Comparison of ENCODE assay signal across 18 mouse cellular contexts in genomic region chr10:69828770-69829169, GRCm38 (mm10).
DNase-seq lines count a peak whose midpoint lies in the region; ATAC-seq and TF ChIP-seq lines count a peak whose summit lies in the region.
"Had no signal": no experiment of that assay in that cellular context is flagged by ENCODE, and none has a peak within 500 bp of the region (broad histone marks: within the 10 kb centered on the region; RNA-seq: fewer than 3 reads in every experiment).

No protein-coding gene starts in this region.

- ATAC-seq in hindbrain, embryonic 13.5 days (ENCODE audit: low FRiP score), result no peak
- ATAC-seq in hindbrain, embryonic 16.5 days, result no peak
- peak; percentile 67 for ATAC-seq in liver, postnatal 0 days
- no peak for ATAC-seq in liver, embryonic 12.5 days
- ATAC-seq in heart, embryonic 13.5 days (ENCODE audit: extremely low read depth, insufficient number of reproducible peaks, low FRiP score, low TSS enrichment), result no peak
- ATAC-seq: forebrain, embryonic 15.5 days; midbrain, embryonic 16.5 days had no signal

- no peaks in the 10 kb centered on the region for H3K9me3 ChIP-seq in hindbrain, embryonic 13.5 days
- no peaks in the 10 kb centered on the region for H3K9me3 ChIP-seq in hindbrain, embryonic 16.5 days (ENCODE audit: control insufficient read depth, low read length)
- H3K9me3 ChIP-seq in liver, postnatal 0 days (ENCODE audit: low read length), result no peaks in the 10 kb centered on the region
- H3K9me3 ChIP-seq in liver, embryonic 12.5 days (replicated peaks), result no peaks in the 10 kb centered on the region
- H3K9me3 ChIP-seq in heart, embryonic 13.5 days, result no peaks in the 10 kb centered on the region
- H3K9me3 ChIP-seq: forebrain, embryonic 15.5 days; hindbrain, embryonic 12.5 days; limb, embryonic 12.5 days; liver, embryonic 13.5 days had no signal

- no peak for TF ChIP-seq CTCF in liver, postnatal 0 days (IDR thresholded peaks at IDR 0.05; ENCODE audit: low read depth)

- WGBS in hindbrain, embryonic 13.5 days, result 72% methylated on average over 2 of the region's 2 CpGs
- WGBS in hindbrain, embryonic 16.5 days, result 74% methylated on average over 2 of the region's 2 CpGs
- WGBS in liver, postnatal 0 days (ENCODE audit: insufficient replicate concordance), result 54% methylated on average over 2 of the region's 2 CpGs
- 41% methylated on average over 2 of the region's 2 CpGs for WGBS in liver, embryonic 12.5 days (ENCODE audit: insufficient replicate concordance)
- WGBS in heart, embryonic 13.5 days, result 23% methylated on average over 2 of the region's 2 CpGs

- TF ChIP-seq EP300 in liver, postnatal 0 days (IDR thresholded peaks at IDR 0.05; ENCODE audit: low read depth), result no peak

- DNase-seq in liver, postnatal 0 days, result peak; percentile 23
- DNase-seq in heart, postnatal 4 days, result peak; percentile 45
- DNase-seq in retina, postnatal 1 day, result no peak
- DNase-seq: B cell, adult 2 months; cerebellum, adult 18-20 months; cerebellum, postnatal 25 days; embryo, embryonic 11 days; liver, embryonic 13.5 days; right cerebral cortex, postnatal 4 days; thymus, adult 2 months had no signal

- 0 out of 2 replicates have a peak overlapping the region, but pooled peaks have one; percentile 3 for H3K27ac ChIP-seq in hindbrain, embryonic 13.5 days
- H3K27ac ChIP-seq in hindbrain, embryonic 16.5 days (ENCODE audit: low read depth, low read length), result no peak overlapping the region
- no peak overlapping the region for H3K27ac ChIP-seq in liver, postnatal 0 days (ENCODE audit: low read depth)
- no peak overlapping the region for H3K27ac ChIP-seq in liver, embryonic 12.5 days
- peak overlapping the region; percentile 81 for H3K27ac ChIP-seq in heart, embryonic 13.5 days (replicated peaks)
- H3K27ac ChIP-seq: forebrain, embryonic 15.5 days; hindbrain, embryonic 12.5 days; limb, embryonic 12.5 days; liver, embryonic 13.5 days had no signal

- peaks cover 29% of the 10 kb centered on the region for H3K36me3 ChIP-seq in hindbrain, embryonic 13.5 days
- H3K36me3 ChIP-seq in hindbrain, embryonic 16.5 days (ENCODE audit: control insufficient read depth, insufficient read depth, low read length), result no peaks in the 10 kb centered on the region
- H3K36me3 ChIP-seq in liver, postnatal 0 days (replicated peaks; ENCODE audit: insufficient read depth, low read length), result no peaks in the 10 kb centered on the region
- no peaks in the 10 kb centered on the region for H3K36me3 ChIP-seq in liver, embryonic 12.5 days
- peaks cover 29% of the 10 kb centered on the region for H3K36me3 ChIP-seq in heart, embryonic 13.5 days
- H3K36me3 ChIP-seq: forebrain, embryonic 15.5 days; limb, embryonic 12.5 days; liver, embryonic 13.5 days had no signal

- no peak overlapping the region for H3K9ac ChIP-seq in hindbrain, embryonic 13.5 days
- no peak overlapping the region for H3K9ac ChIP-seq in hindbrain, embryonic 16.5 days (ENCODE audit: low read depth, low read length)
- H3K9ac ChIP-seq in liver, postnatal 0 days (replicated peaks), result no peak overlapping the region
- H3K9ac ChIP-seq in liver, embryonic 12.5 days, result no peak overlapping the region
- H3K9ac ChIP-seq in heart, embryonic 13.5 days, result no peak overlapping the region
- H3K9ac ChIP-seq: forebrain, embryonic 15.5 days; hindbrain, embryonic 12.5 days; limb, embryonic 12.5 days; liver, embryonic 13.5 days had no signal

- no peaks in the 10 kb centered on the region for H3K27me3 ChIP-seq in hindbrain, embryonic 13.5 days
- no peaks in the 10 kb centered on the region for H3K27me3 ChIP-seq in hindbrain, embryonic 16.5 days (replicated peaks; ENCODE audit: control insufficient read depth, insufficient read depth, low read length)
- H3K27me3 ChIP-seq in liver, postnatal 0 days (ENCODE audit: insufficient read depth, low read length), result no peaks in the 10 kb centered on the region
- H3K27me3 ChIP-seq in liver, embryonic 12.5 days (replicated peaks), result no peaks in the 10 kb centered on the region
- H3K27me3 ChIP-seq in heart, embryonic 13.5 days (replicated peaks), result no peaks in the 10 kb centered on the region
- H3K27me3 ChIP-seq: forebrain, embryonic 15.5 days; hindbrain, embryonic 12.5 days; limb, embryonic 12.5 days; liver, embryonic 13.5 days had no signal

- H3K4me3 ChIP-seq in hindbrain, embryonic 13.5 days, result no peak overlapping the region
- H3K4me3 ChIP-seq in hindbrain, embryonic 16.5 days (ENCODE audit: low read length), result no peak overlapping the region
- H3K4me3 ChIP-seq in liver, postnatal 0 days (ENCODE audit: low read depth, low read length), result no peak overlapping the region
- H3K4me3 ChIP-seq in liver, embryonic 12.5 days, result no peak overlapping the region
- no peak overlapping the region for H3K4me3 ChIP-seq in heart, embryonic 13.5 days
- H3K4me3 ChIP-seq: forebrain, embryonic 15.5 days; hindbrain, embryonic 12.5 days; limb, embryonic 12.5 days; liver, embryonic 13.5 days had no signal

- no peak overlapping the region for H3K4me2 ChIP-seq in hindbrain, embryonic 13.5 days
- H3K4me2 ChIP-seq in hindbrain, embryonic 16.5 days (ENCODE audit: low read length), result no peak overlapping the region
- H3K4me2 ChIP-seq in liver, postnatal 0 days (ENCODE audit: low read depth, low read length), result no peak overlapping the region
- no peak overlapping the region for H3K4me2 ChIP-seq in liver, embryonic 12.5 days
- no peak overlapping the region for H3K4me2 ChIP-seq in heart, embryonic 13.5 days
- H3K4me2 ChIP-seq: forebrain, embryonic 15.5 days; hindbrain, embryonic 12.5 days; limb, embryonic 12.5 days; liver, embryonic 13.5 days had no signal

- peaks cover 14% of the 10 kb centered on the region for H3K4me1 ChIP-seq in hindbrain, embryonic 13.5 days (replicated peaks)
- H3K4me1 ChIP-seq in hindbrain, embryonic 16.5 days (ENCODE audit: control insufficient read depth, insufficient read depth, low read depth, low read length), result no peaks in the 10 kb centered on the region
- H3K4me1 ChIP-seq in liver, postnatal 0 days (ENCODE audit: insufficient read depth), result no peaks in the 10 kb centered on the region
- no peaks in the 10 kb centered on the region for H3K4me1 ChIP-seq in liver, embryonic 12.5 days
- H3K4me1 ChIP-seq in heart, embryonic 13.5 days, result peaks cover 35% of the 10 kb centered on the region
- H3K4me1 ChIP-seq: forebrain, embryonic 15.5 days; hindbrain, embryonic 12.5 days; limb, embryonic 12.5 days; liver, embryonic 13.5 days had no signal

Comparison
In these comparisons a context has a peak if more than half of its experiments do, and no peak if none do; other contexts are left out.
1. H3K27ac ChIP-seq: peak in hindbrain, embryonic 13.5 days (single experiment) and heart, embryonic 13.5 days (single experiment); none in hindbrain, embryonic 16.5 days (single experiment), liver, postnatal 0 days (single experiment) and liver, embryonic 12.5 days (single experiment).